In genomic region chr2:30478526-30478925, GRCm38 (mm10) we compare ENCODE assay signal across 27 mouse cellular contexts.
"Had no signal": no experiment of that assay in that cellular context is flagged by ENCODE, and none has a peak within 500 bp of the region (broad histone marks: within the 10 kb centered on the region; RNA-seq: fewer than 3 reads in every experiment).

No protein-coding gene starts in this region.

- H3K9ac ChIP-seq: embryonic facial prominence, embryonic 12.5 days; embryonic facial prominence, embryonic 13.5 days; embryonic facial prominence, embryonic 15.5 days; forebrain, embryonic 12.5 days; forebrain, embryonic 13.5 days; forebrain, embryonic 15.5 days; forebrain, postnatal 0 days had no signal

- ATAC-seq: forebrain, embryonic 13.5 days; forebrain, embryonic 14.5 days; forebrain, embryonic 15.5 days; forebrain, embryonic 16.5 days; forebrain, postnatal 0 days had no signal

- H3K27me3 ChIP-seq: embryonic facial prominence, embryonic 12.5 days; embryonic facial prominence, embryonic 13.5 days; embryonic facial prominence, embryonic 15.5 days; forebrain, embryonic 13.5 days; forebrain, embryonic 15.5 days had no signal

- H3K4me3 ChIP-seq: embryonic facial prominence, embryonic 10.5 days; embryonic facial prominence, embryonic 12.5 days; embryonic facial prominence, embryonic 13.5 days; embryonic facial prominence, embryonic 15.5 days; erythroblast, embryonic 14.5 days; forebrain, embryonic 10.5 days; forebrain, embryonic 12.5 days; forebrain, embryonic 13.5 days; forebrain, embryonic 15.5 days; gastrocnemius, adult 2 months; heart, adult 2 months had no signal

- H3K36me3 ChIP-seq: embryonic facial prominence, embryonic 10.5 days; embryonic facial prominence, embryonic 12.5 days; embryonic facial prominence, embryonic 13.5 days; embryonic facial prominence, embryonic 15.5 days; forebrain, embryonic 10.5 days; forebrain, embryonic 12.5 days; forebrain, embryonic 15.5 days had no signal

- DNase-seq: cerebellum, adult 9-10 months; cerebellum, adult 9-11 months; cerebellum, postnatal 10 days; cerebellum, postnatal 14 days; cerebellum, postnatal 25 days; cerebellum, postnatal 36 days; embryo, embryonic 11 days; forebrain, postnatal 0 days; gastrocnemius, adult 2 months; gastrocnemius, postnatal 10 days; gastrocnemius, postnatal 14 days; gastrocnemius, postnatal 25 days; gastrocnemius, postnatal 36 days; heart, adult 11 months; heart, adult 18-20 months; heart, adult 2 months had no signal

- H3K9me3 ChIP-seq: embryonic facial prominence, embryonic 10.5 days; embryonic facial prominence, embryonic 12.5 days; embryonic facial prominence, embryonic 13.5 days; embryonic facial prominence, embryonic 15.5 days; forebrain, embryonic 10.5 days; forebrain, embryonic 12.5 days; forebrain, embryonic 13.5 days; forebrain, embryonic 15.5 days had no signal

- H3K4me2 ChIP-seq: embryonic facial prominence, embryonic 12.5 days; embryonic facial prominence, embryonic 13.5 days; embryonic facial prominence, embryonic 15.5 days; forebrain, embryonic 12.5 days; forebrain, embryonic 13.5 days; forebrain, embryonic 15.5 days had no signal

- H3K27ac ChIP-seq: embryonic facial prominence, embryonic 10.5 days; embryonic facial prominence, embryonic 12.5 days; embryonic facial prominence, embryonic 13.5 days; embryonic facial prominence, embryonic 15.5 days; forebrain, embryonic 10.5 days; forebrain, embryonic 12.5 days; forebrain, embryonic 13.5 days; forebrain, embryonic 15.5 days; gastrocnemius, adult 2 months; heart, adult 2 months had no signal
